Mouse (Mus musculus) right cerebral cortex, postnatal 25 days (tissue): ENCODE measurements at regions not wholly inside any gene's neighbourhood (a gene's known extent, or its start where the extent isn't known, plus 50 kb on each side); places are given as distances from the start of the nearest gene placed in this dataset.
A peak's percentile ranks its signal among the peaks of the same experiment; 100 is the strongest.

Source experiments
- DNase-seq: peaks from one replicate; pipeline ENCODE4 v3.0.0; 2022

- DNase-seq, result no peak
Observed at GRCm38 (mm10) chr8:28117997-28118778, 670.7 kb downstream of the Poteg start.

- no peak for DNase-seq
Observed at GRCm38 (mm10) chr8:28125021-28125420, 677.6 kb downstream of the Poteg start.

GRCm38 (mm10) chr8:28141916-28142315 is 694.4 kb downstream of the Poteg start:
- DNase-seq, result no peak

- peak; percentile 35 for DNase-seq
Observed at GRCm38 (mm10) chr8:28148599-28149452, 701.4 kb downstream of the Poteg start.

- DNase-seq, result no peak
Observed at GRCm38 (mm10) chr8:28149453-28149767, 701.9 kb downstream of the Poteg start.

GRCm38 (mm10) chr8:28160651-28161050 is 713.2 kb downstream of the Poteg start:
- DNase-seq, result no peak

- DNase-seq, result no peak
Observed at GRCm38 (mm10) chr8:28168036-28168435, 720.6 kb downstream of the Poteg start.

GRCm38 (mm10) chr8:28171456-28171855 is 724.0 kb downstream of the Poteg start:
- no peak for DNase-seq

GRCm38 (mm10) chr8:28195943-28196342 is 748.5 kb downstream of the Poteg start:
- no peak for DNase-seq

GRCm38 (mm10) chr8:28235562-28235961 is 788.1 kb downstream of the Poteg start:
- DNase-seq, result no peak

- DNase-seq, result no peak
Observed at GRCm38 (mm10) chr8:28239411-28239810, 791.9 kb downstream of the Poteg start.

GRCm38 (mm10) chr8:28252399-28253240 is 805.1 kb downstream of the Poteg start:
- DNase-seq, result no peak

GRCm38 (mm10) chr8:28267277-28267676 is 819.8 kb downstream of the Poteg start:
- DNase-seq, result no peak

- no peak for DNase-seq
Observed at GRCm38 (mm10) chr8:28284257-28284656, 836.8 kb downstream of the Poteg start.

GRCm38 (mm10) chr8:28298896-28299793 is 851.7 kb downstream of the Poteg start:
- peak; percentile 25 for DNase-seq

- no peak for DNase-seq
Observed at GRCm38 (mm10) chr8:28317081-28317480, 869.6 kb downstream of the Poteg start.

GRCm38 (mm10) chr8:28333388-28333787 is 885.9 kb downstream of the Poteg start:
- no peak for DNase-seq

- DNase-seq, result no peak
Observed at GRCm38 (mm10) chr8:28337484-28337883, 890.0 kb downstream of the Poteg start.

GRCm38 (mm10) chr8:28341236-28341635 is 893.8 kb downstream of the Poteg start:
- peak; percentile 5 for DNase-seq

GRCm38 (mm10) chr8:28366470-28366869 is 919.0 kb downstream of the Poteg start:
- DNase-seq, result no peak

- DNase-seq, result no peak
Observed at GRCm38 (mm10) chr8:28367361-28367760, 919.9 kb downstream of the Poteg start.

GRCm38 (mm10) chr8:28371752-28372151 is 924.3 kb downstream of the Poteg start:
- no peak for DNase-seq
